Mouse (Mus musculus): ENCODE data around the gene Zfp644. TPM values are rescaled to one million over a fixed set of nuclear protein-coding genes. Genes with fewer than 3 reads are reported as not detected.

The Zfp644 gene
- polyA plus RNA-seq, 1 experiment from 2014 or later: 34.9 TPM

DNA sequence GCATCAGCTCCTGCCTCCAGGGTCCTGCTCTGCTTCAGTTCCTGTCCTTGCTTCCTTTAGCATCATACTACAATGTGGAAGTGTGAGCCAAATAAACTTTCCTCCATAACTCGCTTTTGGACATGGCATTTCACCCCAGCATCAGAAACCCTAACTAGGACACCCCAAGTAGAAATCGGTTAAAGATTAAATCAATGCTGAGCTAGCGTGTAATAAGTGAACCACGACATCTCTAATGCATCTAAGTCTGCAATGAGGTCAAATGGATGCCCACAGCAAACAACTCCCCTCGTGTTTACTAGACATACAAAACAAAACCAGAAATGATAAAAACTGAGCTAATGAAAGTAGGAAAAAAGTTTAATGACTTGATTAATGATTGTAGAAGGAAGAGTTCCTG is 92.7 kb downstream of the Zfp644 start:
- H3K4me2 ChIP-seq (replicated peaks; ENCODE audit: low read depth): no peak overlapping the region
- no peaks in the 10 kb centered on the region for H3K27me3 ChIP-seq (replicated peaks; ENCODE audit: control insufficient read depth, insufficient read depth, low read length)
- H3K36me3 ChIP-seq (ENCODE audit: control insufficient read depth, insufficient read depth): peaks cover 7% of the 10 kb centered on the region; the same call in 1 of the 2 replicates
- no peak for ATAC-seq
- H3K27ac ChIP-seq (ENCODE audit: low read depth, low read length): no peak overlapping the region
- TF ChIP-seq CTCF (IDR thresholded peaks at IDR 0.05; ENCODE audit: low read depth): no peak
- H3K9ac ChIP-seq (ENCODE audit: low read depth, low read length): no peak overlapping the region
- 85% methylated on average over 5 of the region's 5 CpGs for WGBS
- H3K9me3 ChIP-seq (ENCODE audit: control insufficient read depth): no peaks in the 10 kb centered on the region
- no peak overlapping the region for H3K4me3 ChIP-seq (ENCODE audit: low read depth, low read length)
- H3K4me1 ChIP-seq (replicated peaks; ENCODE audit: control insufficient read depth, insufficient read depth, low read length): no peaks in the 10 kb centered on the region

DNA sequence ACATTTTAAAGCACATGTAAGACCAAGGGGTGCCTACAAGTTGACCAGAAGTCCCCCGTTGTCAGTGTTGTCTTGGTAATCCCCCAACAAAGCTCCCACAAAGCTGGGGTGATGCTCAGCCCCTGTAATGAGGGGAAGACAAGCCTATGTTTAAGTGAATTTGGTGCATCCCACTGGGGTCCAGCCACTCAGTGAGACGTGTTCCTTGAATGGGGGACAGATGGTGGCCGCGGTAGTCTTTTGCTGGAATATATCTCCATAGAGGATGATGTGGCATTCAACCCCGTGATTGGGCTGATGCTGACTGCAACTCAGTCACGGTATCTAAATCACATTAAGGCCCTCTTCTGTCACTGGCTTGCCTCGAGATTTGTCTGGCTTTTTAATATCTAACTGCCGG is 97.6 kb downstream of the Zfp644 start:
- H3K4me2 ChIP-seq (replicated peaks; ENCODE audit: low read depth): no peak overlapping the region
- no peaks in the 10 kb centered on the region for H3K9me3 ChIP-seq (ENCODE audit: control insufficient read depth)
- TF ChIP-seq CTCF (IDR thresholded peaks at IDR 0.05; ENCODE audit: low read depth): no peak
- H3K27ac ChIP-seq (ENCODE audit: low read depth, low read length): no peak overlapping the region
- no peaks in the 10 kb centered on the region for H3K27me3 ChIP-seq (replicated peaks; ENCODE audit: control insufficient read depth, insufficient read depth, low read length)
- H3K9ac ChIP-seq (ENCODE audit: low read depth, low read length): no peak overlapping the region
- no peaks in the 10 kb centered on the region for H3K4me1 ChIP-seq (replicated peaks; ENCODE audit: control insufficient read depth, insufficient read depth, low read length)
- no peak for ATAC-seq
- H3K4me3 ChIP-seq (ENCODE audit: low read depth, low read length): no peak overlapping the region
- H3K36me3 ChIP-seq (ENCODE audit: control insufficient read depth, insufficient read depth): peaks cover 11% of the 10 kb centered on the region
- WGBS: 90% methylated on average over 8 of the region's 8 CpGs

DNA sequence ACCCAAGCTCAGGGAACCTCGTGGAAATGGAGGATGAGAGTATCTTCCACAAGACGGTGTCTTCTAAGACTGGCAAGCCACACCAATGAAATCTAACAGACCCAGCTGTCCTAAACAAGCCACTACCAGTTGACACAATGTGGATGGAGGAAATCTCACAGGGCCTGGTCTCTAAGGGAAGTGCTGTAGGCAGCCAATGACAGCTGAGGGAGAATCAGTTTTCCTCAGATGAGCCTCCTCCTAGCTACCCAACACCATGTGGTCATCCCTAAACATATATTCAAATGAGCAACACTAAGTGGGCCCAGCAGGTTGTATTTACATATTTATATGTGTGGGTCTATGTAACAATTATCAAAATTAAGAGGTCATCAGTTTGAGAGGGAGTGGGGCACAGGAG is 99.6 kb downstream of the Zfp644 start:
- peaks cover 11% of the 10 kb centered on the region for H3K36me3 ChIP-seq (ENCODE audit: control insufficient read depth, insufficient read depth)
- no peak overlapping the region for H3K27ac ChIP-seq (ENCODE audit: low read depth, low read length)
- no peaks in the 10 kb centered on the region for H3K4me1 ChIP-seq (replicated peaks; ENCODE audit: control insufficient read depth, insufficient read depth, low read length)
- H3K4me3 ChIP-seq (ENCODE audit: low read depth, low read length): no peak overlapping the region
- 88% methylated on average over 2 of the region's 2 CpGs for WGBS
- H3K9me3 ChIP-seq (ENCODE audit: control insufficient read depth): no peaks in the 10 kb centered on the region
- H3K4me2 ChIP-seq (replicated peaks; ENCODE audit: low read depth): no peak overlapping the region
- no peaks in the 10 kb centered on the region for H3K27me3 ChIP-seq (replicated peaks; ENCODE audit: control insufficient read depth, insufficient read depth, low read length)
- no peak overlapping the region for H3K9ac ChIP-seq (ENCODE audit: low read depth, low read length)
- no peak for ATAC-seq
- TF ChIP-seq CTCF (IDR thresholded peaks at IDR 0.05; ENCODE audit: low read depth): no peak

- no peak for ATAC-seq
- H3K4me1 ChIP-seq (replicated peaks; ENCODE audit: control insufficient read depth, insufficient read depth, low read length): no peaks in the 10 kb centered on the region
- H3K27me3 ChIP-seq (replicated peaks; ENCODE audit: control insufficient read depth, insufficient read depth, low read length): no peaks in the 10 kb centered on the region
- H3K9ac ChIP-seq (ENCODE audit: low read depth, low read length): no peak overlapping the region
- H3K27ac ChIP-seq (ENCODE audit: low read depth, low read length): no peak overlapping the region
- H3K9me3 ChIP-seq (ENCODE audit: control insufficient read depth): no peaks in the 10 kb centered on the region
- TF ChIP-seq CTCF (IDR thresholded peaks at IDR 0.05; ENCODE audit: low read depth): peak; percentile 36
- no peak overlapping the region for H3K4me3 ChIP-seq (ENCODE audit: low read depth, low read length)
- H3K36me3 ChIP-seq (ENCODE audit: control insufficient read depth, insufficient read depth): peaks cover 4% of the 10 kb centered on the region
- H3K4me2 ChIP-seq (replicated peaks; ENCODE audit: low read depth): no peak overlapping the region
These were observed 102.7 kb downstream of the Zfp644 start for GRCm38 (mm10) chr5:106594388-106594787.

- TF ChIP-seq CTCF (IDR thresholded peaks at IDR 0.05; ENCODE audit: low read depth): no peak
- no peak overlapping the region for H3K4me3 ChIP-seq (ENCODE audit: low read depth, low read length)
- H3K9me3 ChIP-seq (ENCODE audit: control insufficient read depth): no peaks in the 10 kb centered on the region
- peaks cover 1% of the 10 kb centered on the region for H3K36me3 ChIP-seq (ENCODE audit: control insufficient read depth, insufficient read depth)
- WGBS: 93% methylated on average over 5 of the region's 5 CpGs
- H3K27me3 ChIP-seq (replicated peaks; ENCODE audit: control insufficient read depth, insufficient read depth, low read length): no peaks in the 10 kb centered on the region
- no peak overlapping the region for H3K27ac ChIP-seq (ENCODE audit: low read depth, low read length)
- ATAC-seq: no peak
- no peak overlapping the region for H3K4me2 ChIP-seq (replicated peaks; ENCODE audit: low read depth)
- H3K4me1 ChIP-seq (replicated peaks; ENCODE audit: control insufficient read depth, insufficient read depth, low read length): no peaks in the 10 kb centered on the region
- H3K9ac ChIP-seq (ENCODE audit: low read depth, low read length): no peak overlapping the region
These were observed 106.4 kb downstream of the Zfp644 start for GRCm38 (mm10) chr5:106590686-106591085.

DNA sequence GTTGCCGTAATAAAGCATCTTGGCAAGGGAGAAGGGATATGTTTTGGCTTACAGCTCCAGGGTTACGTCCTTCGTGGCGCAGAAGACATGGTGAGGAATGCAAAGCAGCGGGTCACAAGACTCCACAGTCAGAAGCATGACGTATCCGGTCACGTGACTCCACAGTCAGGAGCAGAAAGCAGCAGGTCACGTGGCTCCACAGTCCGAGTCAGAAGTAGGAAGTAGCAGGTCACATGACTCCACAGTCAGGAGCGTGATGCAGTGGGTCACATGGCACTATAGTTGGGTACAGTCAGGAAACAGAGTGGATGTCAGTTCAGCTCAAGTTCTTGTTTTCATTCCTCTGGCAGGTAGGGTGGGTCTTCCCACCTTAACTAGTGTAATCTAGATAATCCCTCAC is 107.4 kb downstream of the Zfp644 start:
- no peaks in the 10 kb centered on the region for H3K4me1 ChIP-seq (replicated peaks; ENCODE audit: control insufficient read depth, insufficient read depth, low read length)
- 89% methylated on average over 11 of the region's 11 CpGs for WGBS
- no peaks in the 10 kb centered on the region for H3K9me3 ChIP-seq (ENCODE audit: control insufficient read depth)
- no peaks in the 10 kb centered on the region; the same call in 1 of the 2 replicates for H3K36me3 ChIP-seq (ENCODE audit: control insufficient read depth, insufficient read depth)
- H3K9ac ChIP-seq (ENCODE audit: low read depth, low read length): no peak overlapping the region
- no peaks in the 10 kb centered on the region for H3K27me3 ChIP-seq (replicated peaks; ENCODE audit: control insufficient read depth, insufficient read depth, low read length)
- H3K4me3 ChIP-seq (ENCODE audit: low read depth, low read length): no peak overlapping the region
- TF ChIP-seq CTCF (IDR thresholded peaks at IDR 0.05; ENCODE audit: low read depth): no peak
- no peak overlapping the region for H3K27ac ChIP-seq (ENCODE audit: low read depth, low read length)
- no peak for ATAC-seq
- no peak overlapping the region for H3K4me2 ChIP-seq (replicated peaks; ENCODE audit: low read depth)

- WGBS: 93% methylated on average over 9 of the region's 9 CpGs
- H3K4me2 ChIP-seq (replicated peaks; ENCODE audit: low read depth): no peak overlapping the region
- H3K27ac ChIP-seq (ENCODE audit: low read depth, low read length): no peak overlapping the region
- H3K4me3 ChIP-seq (ENCODE audit: low read depth, low read length): no peak overlapping the region
- H3K9ac ChIP-seq (ENCODE audit: low read depth, low read length): no peak overlapping the region
- no peak for TF ChIP-seq CTCF (IDR thresholded peaks at IDR 0.05; ENCODE audit: low read depth)
- H3K4me1 ChIP-seq (replicated peaks; ENCODE audit: control insufficient read depth, insufficient read depth, low read length): no peaks in the 10 kb centered on the region
- H3K9me3 ChIP-seq (ENCODE audit: control insufficient read depth): no peaks in the 10 kb centered on the region
- ATAC-seq: no peak
- H3K36me3 ChIP-seq (ENCODE audit: control insufficient read depth, insufficient read depth): no peaks in the 10 kb centered on the region; the same call in 1 of the 2 replicates
- H3K27me3 ChIP-seq (replicated peaks; ENCODE audit: control insufficient read depth, insufficient read depth, low read length): no peaks in the 10 kb centered on the region
These were observed 108.1 kb downstream of the Zfp644 start for GRCm38 (mm10) chr5:106589006-106589405.
